Mouse (Mus musculus) hindbrain, embryonic 16.5 days (tissue): ENCODE results near the gene Map2k6. TPM values are rescaled to one million over a fixed set of nuclear protein-coding genes. Genes with fewer than 3 reads are reported as not detected.

ENCODE experiments used
- ATAC-seq: fragments of 200-750 bp; cut with Nextera tagmentation; 2 replicates; pipeline ENCODE4 v1.8.0; 2017; ENCODE audit warnings: moderate TSS enrichment, moderate library complexity
- H3K27ac ChIP-seq: fragments of 300-500 bp; sonication (generic); 2 replicates; pipeline ENCODE4 v1.5.1; 2014; ENCODE audit warnings: low read depth, mild to moderate bottlenecking, control low read depth, low read length, moderate library complexity
- H3K27me3 ChIP-seq: fragments of 300-500 bp; sonication (generic); replicated peaks from 2 replicates; pipeline ENCODE4 v1.6.1; 2014; ENCODE audit warnings: low read length; ENCODE audit not compliant: control insufficient read depth, insufficient read depth
- H3K36me3 ChIP-seq: fragments of 300-500 bp; sonication (generic); 2 replicates; pipeline ENCODE4 v1.6.1; 2014; ENCODE audit warnings: mild to moderate bottlenecking, low read length, moderate library complexity, mixed read lengths; ENCODE audit not compliant: control insufficient read depth, insufficient read depth
- H3K4me1 ChIP-seq: fragments of 300-500 bp; sonication (generic); 2 replicates; pipeline ENCODE4 v1.6.1; 2014; ENCODE audit warnings: low read depth, low read length; ENCODE audit not compliant: control insufficient read depth, insufficient read depth
- H3K4me2 ChIP-seq: fragments of 300-500 bp; sonication (generic); 2 replicates; pipeline ENCODE4 v1.6.1; 2014; ENCODE audit warnings: mild to moderate bottlenecking, low read length, control low read depth, moderate library complexity
- H3K4me3 ChIP-seq: fragments of 300-500 bp; sonication (generic); 2 replicates; pipeline ENCODE4 v1.5.1; 2014; ENCODE audit warnings: mild to moderate bottlenecking, low read length, control low read depth, moderate library complexity
- H3K9ac ChIP-seq: fragments of 300-500 bp; sonication (generic); 2 replicates; pipeline ENCODE4 v1.6.1; 2014; ENCODE audit warnings: low read depth, mild to moderate bottlenecking, control low read depth, low read length, moderate library complexity
- H3K9me3 ChIP-seq: fragments of 300-500 bp; sonication (generic); 2 replicates; pipeline ENCODE4 v1.6.1; 2014; ENCODE audit warnings: mild to moderate bottlenecking, low read length, moderate library complexity; ENCODE audit not compliant: control insufficient read depth
- WGBS: fragments of 180-500 bp; shearing (Covaris S2); extraction: QIAGEN DNeasy Blood & Tissue Kit; methylation state at CpG from one replicate; pipeline ENCODE4 v1.1.7; 2014; 5-methylcytosine and 5-hydroxymethylcytosine counted together
- polyA plus RNA-seq: library from polyadenylated mRNA; unstranded; fragments of >200 nt; fragmentation: Nextera tagmentation; extraction: Ambion mirVana; gene quantifications from 2 replicates; pipeline ENCODE4 v1.2.1, GENCODE M21; 2015

Gene Map2k6
- polyA plus RNA-seq, 1 experiment from 2014 or later, result 24.4 TPM

DNA sequence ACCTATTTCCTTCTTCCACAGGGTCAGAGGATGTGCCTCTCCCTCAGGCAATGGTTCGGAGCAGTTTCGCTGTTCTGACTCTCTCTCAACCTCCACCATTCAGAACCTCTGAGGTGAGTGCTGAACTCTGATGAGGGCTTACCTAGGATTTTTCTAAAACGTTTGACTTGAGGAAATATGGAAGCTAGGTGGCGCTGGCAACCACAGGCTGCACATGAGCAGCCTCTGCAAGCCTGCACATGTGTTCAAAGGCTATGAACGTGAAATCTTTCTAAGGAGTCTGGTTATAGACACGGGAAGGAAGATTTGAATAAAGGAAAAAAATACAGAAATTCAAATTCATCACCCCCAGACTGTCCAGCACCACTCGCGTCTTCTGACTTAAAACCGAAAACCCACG lies 173.6 kb downstream of the Map2k6 start:
- no peaks in the 10 kb centered on the region for H3K36me3 ChIP-seq
- no peak overlapping the region for H3K4me3 ChIP-seq
- WGBS, result 55% methylated on average over 10 of the region's 10 CpGs
- H3K4me1 ChIP-seq, result no peaks in the 10 kb centered on the region
- ATAC-seq, result 0 out of 2 replicates have a peak, but pooled peaks have one; percentile 58
- H3K9me3 ChIP-seq, result no peaks in the 10 kb centered on the region
- H3K4me2 ChIP-seq, result no peak overlapping the region
- no peak overlapping the region for H3K9ac ChIP-seq
- no peak overlapping the region for H3K27ac ChIP-seq
- H3K27me3 ChIP-seq, result no peaks in the 10 kb centered on the region

Other genes starting within 250 kb of the Map2k6 start
- gene Abca9, start 230.9 kb upstream of the Map2k6 start, polyA plus RNA-seq, result 2.7 and 4.2 TPM in 2 replicates
- gene Abca6, start 147.3 kb upstream of the Map2k6 start, polyA plus RNA-seq, result 0.32 and 0.48 TPM in 2 replicates
- 10.2 and 11.2 TPM in 2 replicates for gene Abca5, start 61.4 kb upstream of the Map2k6 start, polyA plus RNA-seq